Mouse (Mus musculus): ENCODE results near the gene Fam45a.

Fam45a gene

GRCm38 (mm10) chr19:60811098-60812035 is at the start of gene Fam45a:
Gene Fam45a (plus strand): TSS chr19:60811585.
- peak; percentile 81 for DNase-seq (ENCODE audit: low read depth)

- no peak for DNase-seq (ENCODE audit: low read depth)
Measured at GRCm38 (mm10) chr19:60773366-60773765, 38.0 kb upstream of the Fam45a start.

GRCm38 (mm10) chr19:60782034-60782433 is 29.4 kb upstream of the Fam45a start:
- DNase-seq (ENCODE audit: low read depth) = no peak

GRCm38 (mm10) chr19:60784712-60785111 is 26.7 kb upstream of the Fam45a start:
- no peak for DNase-seq (ENCODE audit: low read depth)

GRCm38 (mm10) chr19:60787465-60788150 is 23.8 kb upstream of the Fam45a start:
- no peak for DNase-seq (ENCODE audit: low read depth)

GRCm38 (mm10) chr19:60788214-60788960 is 23.0 kb upstream of the Fam45a start:
- DNase-seq (ENCODE audit: low read depth) = no peak

- DNase-seq (ENCODE audit: low read depth) = no peak
Measured at GRCm38 (mm10) chr19:60789452-60789851, 21.9 kb upstream of the Fam45a start.

GRCm38 (mm10) chr19:60789919-60790506 is 21.4 kb upstream of the Fam45a start:
- no peak for DNase-seq (ENCODE audit: low read depth)

- DNase-seq (ENCODE audit: low read depth) = peak; percentile 85
Measured at GRCm38 (mm10) chr19:60790551-60791161, 20.7 kb upstream of the Fam45a start, which contains the start of gene Eif3a. Gene Eif3a (minus strand): TSS chr19:60790658.

- DNase-seq (ENCODE audit: low read depth) = no peak
Measured at GRCm38 (mm10) chr19:60791164-60791563, 20.2 kb upstream of the Fam45a start.

GRCm38 (mm10) chr19:60793170-60793707 is 18.1 kb upstream of the Fam45a start:
- no peak for DNase-seq (ENCODE audit: low read depth)

- DNase-seq (ENCODE audit: low read depth) = no peak
Measured at GRCm38 (mm10) chr19:60795244-60795643, 16.1 kb upstream of the Fam45a start.

- DNase-seq (ENCODE audit: low read depth) = no peak
Measured at GRCm38 (mm10) chr19:60797415-60797814, 14.0 kb upstream of the Fam45a start.

- DNase-seq (ENCODE audit: low read depth) = no peak
Measured at GRCm38 (mm10) chr19:60799867-60800569, 11.4 kb upstream of the Fam45a start.

GRCm38 (mm10) chr19:60804903-60805302 is 6.5 kb upstream of the Fam45a start:
- no peak for DNase-seq (ENCODE audit: low read depth)

GRCm38 (mm10) chr19:60809927-60810326 is 1.5 kb upstream of the Fam45a start:
- DNase-seq (ENCODE audit: low read depth) = no peak

- no peak for DNase-seq (ENCODE audit: low read depth)
Measured at GRCm38 (mm10) chr19:60812036-60812389, 628 bp downstream of the Fam45a start.

GRCm38 (mm10) chr19:60813133-60813532 is 1.7 kb downstream of the Fam45a start:
- DNase-seq (ENCODE audit: low read depth) = no peak

GRCm38 (mm10) chr19:60818677-60819076 is 7.3 kb downstream of the Fam45a start:
- no peak for DNase-seq (ENCODE audit: low read depth)

GRCm38 (mm10) chr19:60837747-60838146 is 26.4 kb downstream of the Fam45a start:
- peak; percentile 68 for DNase-seq (ENCODE audit: low read depth)

- no peak for DNase-seq (ENCODE audit: low read depth)
Measured at GRCm38 (mm10) chr19:60843324-60843723, 31.9 kb downstream of the Fam45a start.

Measured in c-Kit-positive CD71-negative TER-119-negative erythroid progenitor cells, embryonic 14.5 days (primary cell).